Mouse (Mus musculus): Measurements from ENCODE around the gene Ppfia4.

DNA sequence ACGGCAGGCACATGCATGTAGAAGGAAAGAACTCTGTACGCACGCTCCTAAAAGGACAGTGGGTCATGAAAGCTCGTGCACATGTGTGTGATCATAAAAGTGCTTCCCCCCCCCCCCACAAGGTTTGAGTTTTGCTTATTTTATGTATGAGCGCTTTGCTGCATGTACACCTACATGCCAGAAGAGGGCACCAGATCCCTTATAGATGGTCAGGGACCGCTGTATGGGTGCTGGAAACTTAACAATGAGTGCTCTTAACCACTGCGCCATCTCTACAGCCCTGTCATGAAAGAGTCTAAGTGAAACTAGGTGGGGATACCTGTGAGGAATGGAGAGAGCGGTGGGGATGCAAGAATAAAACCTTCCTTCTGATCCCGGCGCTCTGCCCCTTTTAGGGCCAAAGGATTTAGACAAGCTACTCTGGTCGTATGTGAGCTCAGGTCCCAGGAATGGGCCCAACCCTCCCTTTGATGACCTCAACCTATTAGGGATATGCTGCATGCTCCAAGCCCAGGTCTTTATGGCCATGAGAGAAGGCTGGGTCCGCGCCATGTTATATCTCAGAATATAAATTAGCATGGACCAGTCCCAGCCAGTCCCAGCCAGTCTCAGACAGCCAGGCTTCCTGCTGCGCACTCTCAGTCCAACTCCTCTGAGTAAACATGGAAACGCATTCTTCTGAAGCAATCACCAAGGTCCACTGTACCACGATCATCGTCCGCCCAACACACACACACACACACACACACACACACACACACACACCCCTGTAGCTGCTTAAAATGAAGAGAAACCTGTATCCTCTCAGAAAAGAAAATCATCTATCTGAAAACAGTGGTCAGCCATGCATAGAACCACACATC, 7.3 kb upstream of the Ppfia4 start:
- TF ChIP-seq MYOD1 (IDR thresholded peaks at IDR 0.05; ENCODE audit: control insufficient read depth in 1 of 3, insufficient read length in 2 of 3, low read depth in 2 of 3) (no peak), POLR2A (IDR thresholded peaks at IDR 0.05; ENCODE audit: insufficient read length, low read depth) (no peak), USF1 (IDR thresholded peaks at IDR 0.05; ENCODE audit: low read depth) (no peak), MAX (IDR thresholded peaks at IDR 0.05; ENCODE audit: low read depth) (no peak), E2F4 (IDR thresholded peaks at IDR 0.05; ENCODE audit: insufficient read depth) (no peak), CEBPB (IDR thresholded peaks at IDR 0.05; ENCODE audit: insufficient read depth, poor library complexity, severe bottlenecking) (no peak), POLR2AphosphoS2 (IDR thresholded peaks at IDR 0.05; ENCODE audit: insufficient read length, low read depth) (no peak), MYOG (IDR thresholded peaks at IDR 0.05; ENCODE audit: control insufficient read depth in 1 of 3, insufficient read depth in 1 of 3, insufficient read length in 2 of 3, low read depth in 2 of 3) (no peak), TCF12 (IDR thresholded peaks at IDR 0.05; ENCODE audit: insufficient read depth, poor library complexity, severe bottlenecking) (no peak), SRF (IDR thresholded peaks at IDR 0.05; ENCODE audit: control insufficient read depth, insufficient read length, low read depth) (no peak), TCF3 (IDR thresholded peaks at IDR 0.05; ENCODE audit: insufficient read length, low read depth) (no peak), REST (IDR thresholded peaks at IDR 0.05; ENCODE audit: insufficient read depth, insufficient read length) (no peak)
